Mouse (Mus musculus): Measurements from ENCODE around the gene Gm47791.

The Gm47791 gene

GRCm38 (mm10) chr1:82785546-82785945 lies 14.5 kb upstream of the Gm47791 start:
- DNase-seq (ENCODE audit: low spot score), result no peak

- DNase-seq (ENCODE audit: low spot score), result no peak
These were observed 12.5 kb upstream of the Gm47791 start for GRCm38 (mm10) chr1:82783559-82783958.

- no peak for DNase-seq (ENCODE audit: low spot score)
These were observed 8.4 kb upstream of the Gm47791 start for GRCm38 (mm10) chr1:82779388-82779966.

- DNase-seq (ENCODE audit: low spot score), result no peak
These were observed 4.2 kb upstream of the Gm47791 start for GRCm38 (mm10) chr1:82775293-82775692.

GRCm38 (mm10) chr1:82773208-82773607 lies 2.2 kb upstream of the Gm47791 start:
- DNase-seq (ENCODE audit: low spot score), result no peak

- no peak for DNase-seq (ENCODE audit: low spot score)
These were observed 1.4 kb upstream of the Gm47791 start for GRCm38 (mm10) chr1:82772428-82772827.

GRCm38 (mm10) chr1:82768269-82768668 lies 2.8 kb downstream of the Gm47791 start, which contains the start of gene Tm4sf20:
Gene Tm4sf20, minus strand, starts transcription at chr1:82768461.
- no peak for DNase-seq (ENCODE audit: low spot score)

- no peak for DNase-seq (ENCODE audit: low spot score)
These were observed 4.4 kb downstream of the Gm47791 start for GRCm38 (mm10) chr1:82766641-82767040.

- no peak for DNase-seq (ENCODE audit: low spot score)
These were observed 4.8 kb downstream of the Gm47791 start for GRCm38 (mm10) chr1:82766227-82766626.

GRCm38 (mm10) chr1:82762274-82762673 lies 8.8 kb downstream of the Gm47791 start:
- no peak for DNase-seq (ENCODE audit: low spot score)

- DNase-seq (ENCODE audit: low spot score), result no peak
These were observed 9.4 kb downstream of the Gm47791 start for GRCm38 (mm10) chr1:82761454-82762169.

GRCm38 (mm10) chr1:82759520-82759919 lies 11.5 kb downstream of the Gm47791 start:
- DNase-seq (ENCODE audit: low spot score), result peak; percentile 27

- DNase-seq (ENCODE audit: low spot score), result no peak
These were observed 23.2 kb downstream of the Gm47791 start for GRCm38 (mm10) chr1:82747714-82748452.

GRCm38 (mm10) chr1:82746408-82746807 lies 24.6 kb downstream of the Gm47791 start:
- no peak for DNase-seq (ENCODE audit: low spot score)

- DNase-seq (ENCODE audit: low spot score), result no peak
These were observed 27.1 kb downstream of the Gm47791 start for GRCm38 (mm10) chr1:82743962-82744361.

- DNase-seq (ENCODE audit: low spot score), result no peak
These were observed 29.5 kb downstream of the Gm47791 start for GRCm38 (mm10) chr1:82741539-82741938.

- no peak for DNase-seq (ENCODE audit: low spot score)
These were observed 33.0 kb downstream of the Gm47791 start for GRCm38 (mm10) chr1:82738066-82738465.

GRCm38 (mm10) chr1:82733357-82733756 lies 37.7 kb downstream of the Gm47791 start:
- no peak for DNase-seq (ENCODE audit: low spot score)

- DNase-seq (ENCODE audit: low spot score), result no peak
These were observed 44.6 kb downstream of the Gm47791 start for GRCm38 (mm10) chr1:82726482-82726881.

GRCm38 (mm10) chr1:82725875-82726185 lies 45.2 kb downstream of the Gm47791 start:
- DNase-seq (ENCODE audit: low spot score), result no peak

- DNase-seq (ENCODE audit: low spot score), result peak; percentile 4
These were observed 45.8 kb downstream of the Gm47791 start for GRCm38 (mm10) chr1:82725026-82725874.

GRCm38 (mm10) chr1:82724339-82725025 lies 46.6 kb downstream of the Gm47791 start, which contains the start of gene Mff:
Gene Mff, plus strand, starts transcription at chr1:82724890.
- peak; percentile 97 for DNase-seq (ENCODE audit: low spot score)

Data from embryo, embryonic 10.5 days (tissue).